8 mouse cellular contexts compared by ENCODE assay signal in the genomic region with DNA sequence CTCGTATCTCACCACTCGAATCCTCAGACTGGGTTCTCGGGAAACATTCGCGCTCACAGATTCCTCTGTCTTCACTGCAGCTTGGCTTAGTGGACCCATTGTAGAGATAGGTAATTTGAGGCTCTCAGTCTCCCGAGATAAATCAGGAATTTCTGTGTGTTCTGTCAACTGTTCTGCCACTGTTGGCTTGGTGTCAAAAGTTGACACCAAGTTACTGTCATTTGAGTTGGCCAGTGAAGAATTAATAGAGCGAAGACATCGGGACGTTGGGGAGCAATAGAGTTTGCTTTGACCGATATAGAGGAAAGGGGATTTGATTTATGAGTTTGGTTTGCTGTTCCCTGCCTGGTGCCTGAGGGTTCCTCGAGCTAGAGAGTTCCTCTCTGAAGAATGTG. TPM values are rescaled to one million over a fixed set of nuclear protein-coding genes. Genes with fewer than 3 reads are reported as not detected.
DNase-seq lines count a peak whose midpoint lies in the region; ATAC-seq and TF ChIP-seq lines count a peak whose summit lies in the region.

Gene Tomt (minus strand): TSS at position 73 of the 395 bp plus-strand sequence.

- H3K36me3 ChIP-seq in kidney, postnatal 0 days (ENCODE audit: insufficient read depth, low read length), result peaks cover 15% of the 10 kb centered on the region; the same call in 1 of the 2 replicates
- H3K36me3 ChIP-seq in embryonic facial prominence, embryonic 10.5 days (replicated peaks), result peaks cover 46% of the 10 kb centered on the region
- no peaks in the 10 kb centered on the region for H3K36me3 ChIP-seq in myocyte (ENCODE audit: control insufficient read depth, insufficient read depth)

- peak within 1 kb of the TSS; percentile 83 for H3K9ac ChIP-seq in kidney, postnatal 0 days (ENCODE audit: low read depth, low read length)

- H3K9me3 ChIP-seq in kidney, postnatal 0 days (replicated peaks; ENCODE audit: low read length), result no peaks in the 10 kb centered on the region
- no peaks in the 10 kb centered on the region for H3K9me3 ChIP-seq in embryonic facial prominence, embryonic 10.5 days

- 4% methylated on average over 11 of the region's 11 CpGs for WGBS in kidney, postnatal 0 days
- 21% methylated on average over 11 of the region's 11 CpGs for WGBS in embryonic facial prominence, embryonic 10.5 days

- H3K4me2 ChIP-seq in kidney, postnatal 0 days (ENCODE audit: low read length), result peak within 1 kb of the TSS; percentile 56
- peak within 1 kb of the TSS; percentile 97 for H3K4me2 ChIP-seq in myocyte (ENCODE audit: low read depth)

- peak; percentile 41 for DNase-seq in kidney, postnatal 0 days (ENCODE audit: low spot score)
- no peak for DNase-seq in kidney, postnatal 4 days
- no peak for DNase-seq in embryonic facial prominence, embryonic 10.5 days (ENCODE audit: low spot score)
- DNase-seq in frontal cortex, adult 2 months (ENCODE audit: extremely low spot score in 1 of 2, low spot score in 1 of 2), result no peak
- DNase-seq in frontal cortex, postnatal 14 days (ENCODE audit: low spot score in 2 of 2), result no peak
- no peak for DNase-seq in MN1 (ENCODE audit: low spot score)

- peak within 1 kb of the TSS; percentile 38 for H3ac ChIP-seq in myocyte (ENCODE audit: control insufficient read depth, insufficient read length)

- TF ChIP-seq CTCF in kidney, postnatal 0 days (IDR thresholded peaks at IDR 0.05; ENCODE audit: low read depth), result no peak

- peaks cover 4% of the 10 kb centered on the region; the same call in 1 of the 2 replicates for H3K4me1 ChIP-seq in kidney, postnatal 0 days (replicated peaks; ENCODE audit: insufficient read depth, low read length)
- peaks cover 21% of the 10 kb centered on the region for H3K4me1 ChIP-seq in embryonic facial prominence, embryonic 10.5 days

- no peaks in the 10 kb centered on the region for H3K27me3 ChIP-seq in kidney, postnatal 0 days (ENCODE audit: insufficient read depth, low read length)
- H3K27me3 ChIP-seq in embryonic facial prominence, embryonic 10.5 days (replicated peaks; ENCODE audit: low read depth, poor library complexity, severe bottlenecking), result no peaks in the 10 kb centered on the region
- no peaks in the 10 kb centered on the region for H3K27me3 ChIP-seq in myocyte (ENCODE audit: control insufficient read depth, insufficient read depth, insufficient read length)

- no peak for TF ChIP-seq POLR2A in myocyte (IDR thresholded peaks at IDR 0.05; ENCODE audit: insufficient read length, low read depth)

- ATAC-seq in kidney, postnatal 0 days (replicated peaks; ENCODE audit: low FRiP score, low read depth), result no peak
- peak; percentile 6 for ATAC-seq in inflammation-experienced regulatory T-cells, adult 6 months

- H3K4me3 ChIP-seq in kidney, postnatal 0 days (replicated peaks; ENCODE audit: low read depth, low read length), result peak within 1 kb of the TSS; percentile 65
- H3K4me3 ChIP-seq in embryonic facial prominence, embryonic 10.5 days, result peak within 1 kb of the TSS; percentile 82
- H3K4me3 ChIP-seq in myocyte, result peak within 1 kb of the TSS; percentile 93

- peak within 1 kb of the TSS; percentile 95 for H3K27ac ChIP-seq in kidney, postnatal 0 days
- H3K27ac ChIP-seq in embryonic facial prominence, embryonic 10.5 days (replicated peaks), result peak within 1 kb of the TSS; percentile 97

- H3K79me2 ChIP-seq in myocyte (ENCODE audit: control insufficient read depth, insufficient read depth), result peaks cover 27% of the 10 kb centered on the region

TF ChIP-seq in myocyte, 11 proteins besides CTCF, POLR2A, EP300 and RAD21:
- TF ChIP-seq CEBPB (IDR thresholded peaks at IDR 0.05; ENCODE audit: insufficient read depth, poor library complexity, severe bottlenecking) (no peak), REST (IDR thresholded peaks at IDR 0.05; ENCODE audit: insufficient read depth, insufficient read length) (no peak), TCF12 (IDR thresholded peaks at IDR 0.05; ENCODE audit: insufficient read depth, poor library complexity, severe bottlenecking) (no peak), USF1 (IDR thresholded peaks at IDR 0.05; ENCODE audit: low read depth) (no peak), E2F4 (IDR thresholded peaks at IDR 0.05; ENCODE audit: insufficient read depth) (no peak), SRF (IDR thresholded peaks at IDR 0.05; ENCODE audit: control insufficient read depth, insufficient read length, low read depth) (no peak), TCF3 (IDR thresholded peaks at IDR 0.05; ENCODE audit: insufficient read length, low read depth) (no peak), MYOD1 (IDR thresholded peaks at IDR 0.05; ENCODE audit: control insufficient read depth in 1 of 3, insufficient read length in 2 of 3, low read depth in 2 of 3) (no peak), MYOG (IDR thresholded peaks at IDR 0.05; ENCODE audit: control insufficient read depth in 1 of 3, insufficient read depth in 1 of 3, insufficient read length in 2 of 3, low read depth in 2 of 3) (no peak), MAX (IDR thresholded peaks at IDR 0.05; ENCODE audit: low read depth) (no peak), POLR2AphosphoS2 (IDR thresholded peaks at IDR 0.05; ENCODE audit: insufficient read length, low read depth) (no peak)

RNA-seq across cellular contexts. Expression of gene Tomt, which starts in this region (rescaled TPM):
- 0.13 and 0.34 TPM in 2 replicates for polyA plus RNA-seq in kidney, postnatal 0 days (2015; fragmentation: Nextera tagmentation; extraction: Ambion mirVana)
- 0.59 and 0.72 TPM in 2 replicates for polyA plus RNA-seq in embryonic facial prominence, embryonic 10.5 days (2016; fragmentation: Nextera tagmentation; extraction: Ambion mirVana)
- polyA plus RNA-seq in inflammation-experienced regulatory T-cells, adult 6 months (2017; shearing (Covaris generic)), result under 1 TPM in 2 of 3 experiments, not detected in 1; 0.26 to 0.83 TPM
- polyA plus RNA-seq in myocyte (2012; fragmentation: generic; extraction: Trizol), result 0.06 TPM
- polyA plus RNA-seq in frontal cortex, adult 2 months (2012; rRNA removed), result 0.27 and 0.28 TPM in 2 replicates

Comparison
In these comparisons a context has a peak if more than half of its experiments do, and no peak if none do; other contexts are left out.
1. Peak in DNase-seq, H3K4me3 ChIP-seq, H3K27ac ChIP-seq, H3K9ac ChIP-seq and H3K4me2 ChIP-seq in kidney, postnatal 0 days; RNA of the gene not detected or under 1 TPM.
2. Peak in ATAC-seq in inflammation-experienced regulatory T-cells, adult 6 months; RNA of the gene not detected or under 1 TPM.